Mouse (Mus musculus) intestine, postnatal 0 days (tissue): ENCODE measurements around the gene Cmss1. TPM values are rescaled to one million over a fixed set of nuclear protein-coding genes. Genes with fewer than 3 reads are reported as not detected.
"Not testable (repeated sequence)": the region's sequence is repeated elsewhere in the genome, so short reads cannot be mapped to it uniquely, and the experiment has no call there.

Source experiments
- ATAC-seq: fragments of 200-750 bp; cut with Nextera tagmentation; 2 replicates; pipeline ENCODE4 v1.8.0; 2017; ENCODE audit warnings: mild to moderate bottlenecking, moderate TSS enrichment, moderate library complexity
- H3K27ac ChIP-seq: fragments of 300-500 bp; sonication (generic); 2 replicates; pipeline ENCODE4 v1.5.1; 2014; ENCODE audit warnings: mild to moderate bottlenecking, low read depth, low read length, moderate library complexity
- H3K27me3 ChIP-seq: fragments of 300-500 bp; sonication (generic); replicated peaks from 2 replicates; pipeline ENCODE4 v1.6.1; 2014; ENCODE audit warnings: low read length, mixed read lengths; ENCODE audit not compliant: control insufficient read depth, insufficient read depth
- H3K36me3 ChIP-seq: fragments of 300-500 bp; sonication (generic); 2 replicates; pipeline ENCODE4 v1.6.1; 2014; ENCODE audit warnings: mild to moderate bottlenecking, moderate library complexity; ENCODE audit not compliant: control insufficient read depth, insufficient read depth
- H3K4me1 ChIP-seq: fragments of 300-500 bp; sonication (generic); replicated peaks from 2 replicates; pipeline ENCODE4 v1.6.1; 2014; ENCODE audit warnings: antibody characterized with exemption, low read length, mixed read lengths; ENCODE audit not compliant: control insufficient read depth, insufficient read depth
- H3K4me2 ChIP-seq: fragments of 300-500 bp; sonication (generic); replicated peaks from 2 replicates; pipeline ENCODE4 v1.6.1; 2014; ENCODE audit warnings: low read depth, mild to moderate bottlenecking, moderate library complexity
- H3K4me3 ChIP-seq: fragments of 300-500 bp; sonication (generic); 2 replicates; pipeline ENCODE4 v1.5.1; 2014; ENCODE audit warnings: low read depth, low read length
- H3K9ac ChIP-seq: fragments of 300-500 bp; sonication (generic); 2 replicates; pipeline ENCODE4 v1.6.1; 2014; ENCODE audit warnings: mild to moderate bottlenecking, low read depth, low read length
- H3K9me3 ChIP-seq: fragments of 300-500 bp; sonication (generic); 2 replicates; pipeline ENCODE4 v1.6.1; 2016; ENCODE audit warnings: mixed run types; ENCODE audit not compliant: control insufficient read depth
- CTCF ChIP-seq: sonication (generic); IDR thresholded peaks from 2 replicates; pipeline ENCODE4 v1.5.1; 2016; ENCODE audit warnings: low read depth, mild to moderate bottlenecking, control low read depth, antibody characterized with exemption, moderate library complexity
- WGBS: fragments of 180-500 bp; shearing (Covaris S2); extraction: QIAGEN DNeasy Blood & Tissue Kit; methylation state at CpG from one replicate; pipeline ENCODE4 v1.1.7; 2014; 5-methylcytosine and 5-hydroxymethylcytosine counted together
- polyA plus RNA-seq: library from polyadenylated mRNA; unstranded; fragments of >200 nt; fragmentation: Nextera tagmentation; extraction: Ambion mirVana; gene quantifications from 2 replicates; pipeline ENCODE4 v1.2.1, GENCODE M21; 2015

Cmss1 gene
- polyA plus RNA-seq, 1 experiment from 2014 or later: 19.1 TPM

DNA sequence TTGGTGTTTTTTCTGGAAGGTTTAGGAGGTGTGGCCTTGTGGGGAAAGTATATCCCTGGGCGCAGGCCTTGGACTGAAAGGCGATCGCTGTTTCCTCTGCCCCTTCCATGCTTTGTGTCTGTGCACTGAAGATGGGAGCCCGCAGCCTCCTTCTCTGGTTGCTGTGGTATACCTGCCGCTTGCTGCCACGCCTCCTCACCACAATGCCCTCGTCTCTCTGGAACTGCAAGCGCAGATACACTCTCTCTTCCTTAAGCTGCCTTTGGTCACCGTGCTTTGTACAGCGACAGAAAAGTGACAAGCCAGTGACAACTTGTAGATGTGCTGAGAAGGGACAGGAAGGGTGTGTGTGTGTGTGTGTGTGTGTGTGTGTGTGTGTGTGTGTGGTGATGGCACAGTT, 207.1 kb downstream of the Cmss1 start:
- H3K36me3 ChIP-seq: no peaks in the 10 kb centered on the region
- no peak overlapping the region for H3K9ac ChIP-seq
- H3K27ac ChIP-seq: no peak overlapping the region
- no peaks in the 10 kb centered on the region for H3K4me1 ChIP-seq
- no peak overlapping the region for H3K4me3 ChIP-seq
- no peak; the same call in 1 of the 2 replicates for ATAC-seq
- no peak overlapping the region for H3K4me2 ChIP-seq
- H3K27me3 ChIP-seq: no peaks in the 10 kb centered on the region
- 82% methylated on average over 10 of the region's 10 CpGs for WGBS
- TF ChIP-seq CTCF: no peak
- no peaks in the 10 kb centered on the region for H3K9me3 ChIP-seq

DNA sequence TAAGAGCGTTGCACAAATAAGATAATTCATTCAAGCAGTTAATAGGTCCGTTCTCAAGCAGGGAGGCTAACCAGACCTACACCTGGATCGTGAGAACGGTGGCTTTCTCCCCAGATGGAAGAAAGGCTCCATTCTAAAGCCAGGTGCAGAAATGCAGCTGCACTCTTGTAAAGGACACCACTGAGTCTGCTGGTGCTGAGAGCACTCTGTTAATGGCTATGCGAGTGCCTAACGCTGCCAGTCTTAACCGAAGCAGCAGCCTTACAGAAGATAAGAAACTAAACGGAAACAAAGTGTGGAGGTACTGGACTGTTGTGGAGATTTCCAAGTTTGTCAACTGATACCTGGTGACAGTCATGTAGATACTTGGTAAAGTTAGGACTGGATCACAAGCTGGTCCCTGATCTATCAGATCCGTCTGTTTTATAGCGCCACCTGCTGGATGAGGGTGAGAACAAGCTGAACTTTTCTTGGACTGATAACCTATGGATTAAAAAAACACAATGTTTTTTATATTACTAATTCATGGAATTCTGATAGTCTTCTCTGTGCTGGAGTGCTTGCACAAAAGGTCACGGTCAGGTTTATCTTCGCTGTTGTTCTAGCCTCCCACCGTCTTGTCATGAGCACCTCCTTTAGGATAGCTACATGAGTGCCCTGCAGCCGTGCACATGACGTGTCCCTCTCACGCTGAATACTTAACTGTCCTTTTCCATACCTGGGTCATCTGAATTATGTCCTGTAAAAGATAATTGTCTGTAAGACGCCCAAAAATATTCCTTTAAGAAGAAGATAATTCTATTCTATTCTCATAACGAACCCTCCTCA, 208.1 kb downstream of the Cmss1 start:
- no peaks in the 10 kb centered on the region for H3K36me3 ChIP-seq
- H3K27ac ChIP-seq: no peak overlapping the region
- H3K9me3 ChIP-seq: no peaks in the 10 kb centered on the region
- no peak for ATAC-seq
- H3K4me2 ChIP-seq: no peak overlapping the region
- TF ChIP-seq CTCF: peak; percentile 89
- WGBS: 63% methylated on average over 18 of the region's 18 CpGs
- H3K4me1 ChIP-seq: no peaks in the 10 kb centered on the region
- no peaks in the 10 kb centered on the region for H3K27me3 ChIP-seq
- no peak overlapping the region for H3K4me3 ChIP-seq
- H3K9ac ChIP-seq: no peak overlapping the region

DNA sequence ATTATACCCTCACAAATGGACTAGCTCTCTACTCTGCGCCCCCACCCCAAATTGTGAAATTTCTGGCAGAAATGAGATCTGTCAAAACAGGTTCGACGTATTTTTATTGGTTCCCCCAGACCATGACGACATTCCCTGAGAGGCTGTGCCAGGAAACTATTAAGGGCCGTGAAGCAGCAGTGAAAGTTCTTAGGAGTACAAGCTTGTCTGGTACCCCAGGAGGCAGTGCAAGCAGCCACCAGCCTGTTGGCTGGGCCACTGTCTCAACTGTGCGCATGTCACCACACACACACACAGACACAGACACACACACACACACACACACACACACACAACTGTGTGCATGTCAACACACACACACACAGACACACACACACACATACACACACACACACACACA, 208.8 kb downstream of the Cmss1 start:
- WGBS: 79% methylated on average over 6 of the region's 6 CpGs
- Histone ChIP-seq H3K4me2 (no peak overlapping the region), H3K27me3 (no peaks in the 10 kb centered on the region), H3K9me3 (no peaks in the 10 kb centered on the region), H3K27ac (no peak overlapping the region), H3K4me3 (no peak overlapping the region), H3K36me3 (no peaks in the 10 kb centered on the region), H3K4me1 (no peaks in the 10 kb centered on the region), H3K9ac (no peak overlapping the region)
- no peak for ATAC-seq
- TF ChIP-seq CTCF: no peak

DNA sequence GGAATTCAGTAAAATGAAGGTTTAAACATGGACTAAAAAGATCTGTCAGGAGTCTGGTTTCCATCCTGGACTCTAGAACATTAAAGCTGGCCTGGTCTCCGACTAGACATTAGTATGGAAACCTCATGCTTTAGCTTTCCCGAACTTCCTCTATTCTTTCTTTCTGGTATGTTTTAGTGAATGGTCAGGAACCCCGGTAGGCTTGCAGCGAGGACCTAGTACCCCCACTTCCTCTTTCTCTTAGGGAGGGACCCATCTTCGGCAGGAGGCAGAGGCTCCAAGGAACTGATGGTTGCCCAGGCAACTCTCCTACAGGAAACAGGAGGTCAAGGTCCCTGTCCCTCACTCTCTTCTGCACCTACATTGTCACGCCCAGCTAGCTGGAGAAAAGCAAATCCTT, 210.4 kb downstream of the Cmss1 start:
- no peak overlapping the region for H3K9ac ChIP-seq
- H3K4me2 ChIP-seq: no peak overlapping the region
- no peak overlapping the region for H3K4me3 ChIP-seq
- no peaks in the 10 kb centered on the region for H3K4me1 ChIP-seq
- WGBS: 65% methylated on average over 6 of the region's 6 CpGs
- H3K27ac ChIP-seq: no peak overlapping the region
- no peaks in the 10 kb centered on the region for H3K36me3 ChIP-seq
- ATAC-seq: no peak
- no peak for TF ChIP-seq CTCF
- H3K27me3 ChIP-seq: no peaks in the 10 kb centered on the region
- H3K9me3 ChIP-seq: no peaks in the 10 kb centered on the region

DNA sequence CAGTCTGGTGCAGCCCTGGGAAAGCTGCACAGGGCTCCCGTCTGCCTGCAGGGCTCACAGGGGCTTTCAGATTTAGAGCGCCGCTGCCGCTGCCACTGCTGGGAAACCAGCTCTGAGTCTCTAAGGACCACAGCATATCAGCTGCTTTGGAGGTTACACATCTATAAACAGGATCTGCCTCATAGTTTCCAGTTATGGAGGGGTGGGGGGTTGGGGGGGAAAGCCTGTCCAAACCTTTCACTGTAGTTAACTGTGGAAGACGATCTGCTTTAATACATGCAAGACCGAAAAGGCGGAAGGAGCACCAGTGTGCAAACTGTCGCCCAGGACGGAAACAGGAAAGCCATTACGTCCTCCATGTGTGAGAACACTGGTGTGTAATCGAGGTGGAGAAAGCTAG, 213.5 kb downstream of the Cmss1 start:
- Histone ChIP-seq H3K4me3 (no peak overlapping the region), H3K4me2 (peak overlapping the region; percentile 33), H3K27ac (peak overlapping the region; percentile 63), H3K4me1 (no peaks in the 10 kb centered on the region), H3K9me3 (no peaks in the 10 kb centered on the region), H3K27me3 (no peaks in the 10 kb centered on the region), H3K9ac (no peak overlapping the region), H3K36me3 (no peaks in the 10 kb centered on the region)
- 50% methylated on average over 11 of the region's 11 CpGs for WGBS
- ATAC-seq: no peak
- no peak for TF ChIP-seq CTCF

DNA sequence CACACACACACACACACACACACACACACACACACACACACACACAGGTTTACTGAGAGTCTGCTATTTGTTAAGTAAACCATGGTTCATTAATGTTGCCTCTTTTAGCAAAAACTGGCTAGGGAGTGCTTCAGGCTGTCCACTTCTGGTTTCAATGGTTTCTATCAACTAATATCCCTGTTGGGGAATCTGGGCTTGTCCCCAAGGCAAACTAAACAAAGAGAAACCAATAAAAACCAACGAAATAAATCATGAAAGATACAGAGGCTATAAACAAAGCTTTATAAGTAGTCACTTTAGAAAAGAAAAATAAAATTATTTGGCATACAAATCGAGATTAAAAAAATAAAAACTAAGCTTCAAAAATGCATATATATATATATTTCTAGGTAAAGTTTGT, 214.2 kb downstream of the Cmss1 start:
- no peak overlapping the region for H3K9ac ChIP-seq
- TF ChIP-seq CTCF: no peak
- H3K4me1 ChIP-seq: no peaks in the 10 kb centered on the region
- no peak for ATAC-seq
- H3K27me3 ChIP-seq: no peaks in the 10 kb centered on the region
- no peaks in the 10 kb centered on the region for H3K36me3 ChIP-seq
- no peaks in the 10 kb centered on the region for H3K9me3 ChIP-seq
- no peak overlapping the region for H3K4me2 ChIP-seq
- H3K4me3 ChIP-seq: no peak overlapping the region
- 45% methylated on average over 2 of the region's 2 CpGs for WGBS
- H3K27ac ChIP-seq: no peak overlapping the region

DNA sequence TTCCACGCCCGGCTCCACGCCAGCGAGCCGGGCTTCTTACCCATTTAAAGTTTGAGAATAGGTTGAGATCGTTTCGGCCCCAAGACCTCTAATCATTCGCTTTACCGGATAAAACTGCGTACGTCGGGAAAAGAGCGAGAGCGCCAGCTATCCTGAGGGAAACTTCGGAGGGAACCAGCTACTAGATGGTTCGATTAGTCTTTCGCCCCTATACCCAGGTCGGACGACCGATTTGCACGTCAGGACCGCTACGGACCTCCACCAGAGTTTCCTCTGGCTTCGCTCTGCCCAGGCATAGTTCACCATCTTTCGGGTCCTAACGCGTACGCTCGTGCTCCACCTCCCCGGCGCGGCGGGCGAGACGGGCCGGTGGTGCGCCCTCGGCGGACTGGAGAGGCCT, 215.5 kb downstream of the Cmss1 start:
- not testable (repeated sequence) for H3K4me3 ChIP-seq, H3K36me3 ChIP-seq, H3K4me2 ChIP-seq, H3K4me1 ChIP-seq, H3K9ac ChIP-seq, H3K27me3 ChIP-seq, ATAC-seq, H3K27ac ChIP-seq, H3K9me3 ChIP-seq
- WGBS: 44% methylated on average over 26 of the region's 39 CpGs
